Mouse (Mus musculus): ENCODE measurements at regions not wholly inside any gene's neighbourhood (a gene's known extent, or its start where the extent isn't known, plus 50 kb on each side); places are given as distances from the start of the nearest gene placed in this dataset.
"Not testable (repeated sequence)": the region's sequence is repeated elsewhere in the genome, so short reads cannot be mapped to it uniquely, and the experiment has no call there.

DNA sequence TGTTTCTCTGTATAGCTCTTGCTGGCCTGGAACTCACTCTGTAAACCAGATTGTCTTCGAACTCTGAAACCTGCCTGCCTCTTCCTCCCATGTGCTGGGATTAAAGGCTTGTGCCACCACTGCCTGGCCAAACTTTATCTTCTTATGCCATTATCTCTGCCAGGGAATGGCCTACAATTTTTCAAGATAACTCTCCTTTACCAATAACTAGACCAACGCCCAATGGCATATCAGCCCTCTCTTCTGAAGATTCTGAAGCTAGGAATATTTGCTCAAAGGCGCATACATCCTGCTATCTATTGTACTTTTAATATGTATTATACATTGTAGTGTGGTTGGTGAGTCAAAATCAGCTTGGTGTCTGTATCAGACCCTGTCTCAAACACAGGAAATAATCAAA lies 235.4 kb upstream of the Cts3 start:
- ATAC-seq (replicated peaks; ENCODE audit: poor library complexity) = not testable (repeated sequence)

DNA sequence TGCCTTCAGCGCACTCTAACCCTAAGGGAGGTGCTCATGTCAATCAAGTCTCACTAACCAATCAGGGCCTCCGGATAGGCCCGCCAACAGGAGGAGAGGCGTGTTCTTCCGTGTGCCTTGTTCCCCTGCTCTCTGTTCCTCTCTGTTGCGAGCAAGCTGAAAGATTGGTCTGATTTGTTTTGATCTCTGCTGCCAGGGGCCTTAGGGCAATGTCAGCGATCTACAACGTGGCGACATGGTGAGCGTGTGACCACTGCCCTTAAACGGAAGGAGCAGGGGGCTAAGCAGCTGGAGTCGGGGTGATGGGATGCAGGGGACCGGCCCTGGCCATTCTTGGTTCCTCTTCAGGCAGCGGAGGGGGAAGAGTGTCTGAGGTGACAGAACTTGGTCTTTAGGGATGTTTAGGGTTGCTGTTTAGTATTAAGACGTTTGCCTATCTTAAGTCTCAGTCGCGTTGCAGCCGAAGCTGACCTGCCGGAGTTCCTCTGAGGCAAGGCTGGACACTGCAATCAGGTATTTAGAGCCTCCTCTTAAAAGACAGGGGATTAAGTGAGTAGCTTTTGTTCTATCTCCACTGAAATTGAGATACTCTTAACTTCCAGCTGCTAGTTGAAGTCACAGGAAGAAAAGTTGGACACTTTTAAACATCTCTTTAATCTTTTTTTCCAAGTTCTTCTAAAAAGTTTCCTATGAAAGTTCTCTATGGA lies 234.4 kb upstream of the Cts3 start:
- peak; percentile 97 for ATAC-seq (replicated peaks; ENCODE audit: poor library complexity)

DNA sequence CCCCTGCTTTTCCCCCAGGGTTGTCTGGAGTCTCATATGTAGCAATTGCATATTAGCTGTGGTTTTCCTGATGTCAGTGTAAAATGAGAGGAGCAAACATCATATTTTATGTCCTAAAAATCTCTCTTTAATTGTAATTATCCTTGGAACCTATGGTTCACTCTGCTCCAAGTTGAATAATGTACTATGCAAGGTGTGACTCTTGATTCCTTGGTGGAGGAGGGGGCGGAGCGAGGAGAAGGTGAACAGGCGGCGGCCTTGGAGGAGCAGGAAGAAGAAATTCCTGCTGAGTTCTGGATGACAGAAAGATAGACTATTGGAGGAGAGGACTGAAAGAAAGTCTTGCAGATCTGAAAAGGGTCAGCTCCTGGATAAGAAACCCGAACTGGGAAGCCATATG lies 233.8 kb upstream of the Cts3 start:
- ATAC-seq (replicated peaks; ENCODE audit: poor library complexity) = peak; percentile 44

DNA sequence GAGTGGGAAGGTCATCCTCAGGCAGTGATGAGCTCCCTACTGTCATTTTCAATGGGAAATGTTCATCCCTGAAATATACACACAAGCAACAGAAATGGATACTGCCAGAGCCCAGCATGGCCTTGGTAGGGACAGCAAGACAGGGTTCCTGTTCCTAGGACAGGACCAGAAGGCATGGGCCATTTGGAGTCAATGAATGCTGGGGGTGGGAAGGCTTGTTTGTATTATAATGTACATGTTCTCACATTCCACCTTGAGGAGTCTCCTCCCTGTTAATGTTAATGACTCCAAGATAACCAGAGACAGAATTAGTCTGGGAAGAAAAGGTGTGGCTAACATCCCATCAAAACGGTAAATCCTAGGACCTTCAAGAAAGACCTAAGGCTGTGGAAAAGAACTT lies 193.5 kb upstream of the Cts3 start:
- not testable (repeated sequence) for ATAC-seq (replicated peaks; ENCODE audit: poor library complexity)
